Mouse (Mus musculus) heart, adult 11 months (tissue): Measurements from ENCODE around the gene Ctnna3.
A peak's percentile ranks its signal among the peaks of the same experiment; 100 is the strongest.

Experiments used
- DNase-seq: peaks from one replicate; pipeline ENCODE4 v3.0.0; 2022

Ctnna3 gene

DNA sequence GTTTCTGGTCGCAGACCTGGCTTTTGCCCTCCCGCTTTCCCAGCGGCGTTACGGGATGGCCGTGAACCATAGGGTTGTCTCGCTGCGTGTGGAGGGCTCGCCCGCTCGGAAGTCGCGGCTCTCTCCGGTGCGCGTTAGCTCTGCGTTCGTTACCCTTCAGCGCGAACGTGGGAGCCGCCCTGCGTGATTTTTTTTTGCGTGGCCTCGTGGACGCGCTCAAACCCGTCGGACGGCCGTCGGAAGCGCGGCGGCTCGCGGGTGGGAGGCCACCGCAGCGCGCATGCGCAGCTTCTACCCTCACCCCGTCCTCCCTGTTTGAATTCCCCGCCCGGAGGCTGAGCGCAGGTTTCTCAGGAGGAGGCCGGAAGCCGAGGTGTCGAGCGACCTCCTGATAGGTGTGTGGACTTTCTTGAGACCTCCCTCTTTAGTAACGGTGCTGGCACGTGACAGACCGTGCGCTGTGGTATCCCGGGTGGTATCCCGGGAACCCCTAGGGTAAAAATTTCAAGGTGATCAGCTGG is at the start of gene Ctnna3:
Gene Ctnna3, plus strand, starts transcription at position 314 of the 521 bp plus-strand sequence.
- DNase-seq: peak; percentile 99

DNA sequence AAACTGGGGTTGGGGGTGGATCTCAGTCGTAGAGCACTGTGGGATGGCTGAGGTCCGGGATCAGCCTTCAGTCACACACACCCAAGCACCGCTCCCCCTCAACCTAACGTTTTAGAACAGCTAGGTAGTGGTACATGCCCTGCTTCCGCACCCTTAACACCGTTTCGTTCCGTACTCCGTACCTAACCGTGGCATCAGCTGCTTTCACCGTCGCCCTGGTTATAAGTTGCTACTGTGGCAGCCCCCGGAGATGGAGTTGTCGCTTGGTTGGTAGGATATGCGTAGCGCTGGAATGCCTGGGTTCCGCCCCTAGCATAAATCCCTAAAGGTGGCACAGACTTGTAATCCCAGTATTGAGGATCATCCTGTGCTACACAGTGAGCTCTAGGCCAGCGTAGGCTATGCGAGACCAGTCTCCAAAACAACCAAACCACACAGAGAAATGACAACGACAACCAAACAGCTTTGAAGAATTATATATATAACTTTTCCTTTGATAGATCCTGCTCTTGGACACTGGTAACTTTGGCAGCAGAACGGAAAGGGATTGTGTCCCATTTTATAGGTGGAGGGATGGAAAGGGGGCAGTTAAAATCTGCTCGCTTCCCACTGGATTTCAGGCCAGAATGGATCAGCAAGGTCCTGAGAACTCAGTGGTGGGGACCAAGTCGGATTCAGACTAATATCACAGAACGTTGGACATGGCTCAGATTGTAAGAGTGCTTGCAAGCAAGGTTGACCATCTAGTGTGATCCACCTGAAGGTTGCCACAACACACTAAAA is 48.2 kb upstream of the Ctnna3 start, which contains the start of gene Sirt1:
Gene Sirt1, minus strand, starts transcription at position 207 of the 783 bp plus-strand sequence.
- no peak for DNase-seq

DNA sequence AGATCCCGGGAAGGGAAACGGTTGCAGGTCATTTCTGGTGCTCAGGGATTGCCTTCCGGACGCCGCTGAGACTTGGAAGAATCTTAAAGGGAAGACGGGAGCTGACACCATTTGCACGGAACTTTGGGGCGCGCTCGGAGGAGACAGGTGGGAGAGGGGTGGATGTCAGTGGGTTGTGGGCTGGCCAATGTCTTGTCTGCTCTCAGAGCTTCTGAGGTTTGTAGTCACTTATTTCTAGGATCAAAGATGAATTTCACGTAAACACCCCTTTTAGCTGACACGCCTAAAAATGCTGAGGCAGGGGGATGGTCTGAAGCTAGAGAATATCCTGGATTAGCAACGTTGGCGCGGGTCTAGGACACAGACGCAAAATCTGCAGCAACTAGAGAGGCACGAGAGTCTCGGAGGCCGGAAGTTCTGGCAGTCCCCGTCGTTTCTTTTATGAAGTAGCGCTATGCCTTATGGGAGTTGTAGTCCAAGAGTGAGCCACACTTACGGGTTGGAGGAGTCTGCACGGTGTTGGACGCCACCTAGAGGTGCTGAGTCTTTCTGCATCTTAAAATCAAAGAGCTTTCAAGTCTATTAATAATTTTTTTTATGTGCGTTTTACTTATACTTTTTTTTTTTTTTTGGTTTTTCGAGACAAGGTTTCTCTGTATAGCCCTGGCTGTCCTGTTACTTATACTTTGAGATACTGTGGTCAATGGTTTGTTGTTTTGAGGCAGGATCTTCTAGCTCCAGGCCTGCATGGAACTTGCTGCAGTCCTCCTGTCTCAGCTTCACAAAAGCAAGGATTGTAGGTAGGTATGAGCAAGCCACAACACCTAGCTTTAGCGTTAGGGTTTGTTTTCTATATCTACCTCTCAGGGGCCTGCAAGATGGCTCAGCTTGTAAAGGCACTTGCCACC is 47.3 kb upstream of the Ctnna3 start, which contains the start of gene Dnajc12:
Gene Dnajc12, plus strand, starts transcription at position 72 of the 908 bp plus-strand sequence.
- peak; percentile 98 for DNase-seq

DNA sequence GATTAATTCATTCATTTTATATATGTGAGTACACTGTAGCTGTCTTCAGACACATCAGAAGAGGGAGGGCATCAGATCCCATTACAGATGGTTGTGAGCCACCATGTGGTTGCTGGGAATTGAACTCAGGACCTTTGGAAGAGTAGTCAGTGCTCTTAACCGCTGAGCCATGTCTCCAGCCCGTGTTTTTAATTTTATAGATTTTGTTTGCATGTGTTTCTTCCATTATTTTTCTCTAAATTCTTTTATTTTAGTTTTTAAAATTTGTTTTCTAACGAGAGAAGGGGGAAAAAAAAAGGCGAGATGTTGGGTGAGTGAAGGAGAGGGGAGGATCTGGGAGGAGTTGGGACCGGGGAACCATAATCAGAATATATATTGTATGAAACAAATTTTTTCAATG is 44.0 kb upstream of the Ctnna3 start:
- peak; percentile 4 for DNase-seq

DNA sequence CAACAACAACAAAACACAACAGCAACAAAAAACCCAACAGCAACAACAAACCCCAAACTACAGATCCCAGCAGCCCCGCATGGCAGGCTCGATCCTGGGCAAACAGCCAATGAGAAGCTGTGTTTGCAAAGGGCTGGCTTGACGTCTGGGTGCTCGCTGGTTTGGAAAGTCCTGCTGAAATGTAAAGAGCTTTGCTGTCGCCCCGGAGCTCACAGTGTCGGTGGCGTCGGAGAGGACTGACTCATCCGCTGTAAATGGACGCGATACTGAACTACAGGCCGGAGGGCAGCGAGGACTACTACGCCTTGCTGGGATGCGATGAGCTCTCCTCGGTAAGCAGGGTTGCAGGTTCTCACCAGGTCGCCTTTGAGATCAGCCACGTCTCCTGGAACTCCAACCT is 43.5 kb upstream of the Ctnna3 start:
- peak; percentile 98 for DNase-seq

DNA sequence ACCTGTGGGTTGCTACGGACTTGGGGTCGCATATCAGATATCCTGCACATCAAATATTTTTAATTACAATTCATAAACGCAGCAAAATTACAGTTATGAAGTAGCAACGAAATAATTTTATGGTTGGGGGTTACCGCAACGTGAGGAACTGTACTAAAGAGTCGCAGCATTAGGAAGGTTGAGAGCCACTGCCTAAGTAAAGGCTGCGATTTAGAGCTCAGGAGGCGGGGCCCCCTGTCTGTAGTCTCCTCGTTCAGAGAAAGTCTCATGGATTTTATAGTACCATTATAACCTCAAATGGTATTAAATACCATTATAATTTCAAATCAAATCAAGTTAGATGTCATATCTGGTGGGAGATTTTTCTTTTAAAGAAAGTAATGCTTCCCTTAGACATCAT is 42.9 kb upstream of the Ctnna3 start:
- peak; percentile 13 for DNase-seq

DNA sequence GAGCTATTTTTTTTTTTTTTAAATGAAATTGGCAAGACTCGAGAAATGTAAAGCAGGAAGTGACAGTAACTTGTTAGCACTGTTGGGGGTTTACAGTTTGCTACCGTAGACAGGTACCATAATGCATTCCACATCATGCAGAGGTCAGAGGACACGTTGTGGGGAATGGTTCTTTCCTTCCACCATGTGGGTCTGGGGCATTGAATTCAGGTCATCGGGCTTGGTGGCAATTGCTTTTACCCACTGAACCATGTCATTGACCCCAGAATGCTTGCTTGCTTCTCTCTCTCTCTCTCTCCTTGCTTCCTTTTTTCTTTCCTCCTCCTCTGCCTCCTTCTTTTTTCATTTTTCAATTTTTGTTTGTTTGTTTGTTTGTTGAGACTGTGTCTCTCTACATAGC is 41.0 kb upstream of the Ctnna3 start:
- no peak for DNase-seq

DNA sequence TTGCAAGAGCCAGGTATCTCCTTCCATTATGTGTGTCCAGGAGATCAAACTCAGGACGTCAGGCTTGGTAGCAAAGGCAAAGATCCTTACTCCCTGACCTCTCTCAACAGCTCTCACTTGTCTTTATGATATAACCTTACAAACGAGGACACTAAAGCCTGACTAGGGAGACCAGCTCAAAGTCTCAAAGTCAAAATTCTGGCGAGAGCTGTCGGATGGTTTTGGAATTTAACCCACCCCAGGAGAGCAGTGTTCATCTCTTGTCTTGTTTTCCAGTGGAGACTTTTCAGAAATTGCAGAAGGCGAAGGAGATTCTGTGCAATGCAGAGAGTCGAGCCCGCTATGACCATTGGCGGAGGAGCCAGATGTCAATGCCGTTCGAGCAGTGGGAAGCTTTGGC is 32.9 kb upstream of the Ctnna3 start:
- DNase-seq: peak; percentile 55

DNA sequence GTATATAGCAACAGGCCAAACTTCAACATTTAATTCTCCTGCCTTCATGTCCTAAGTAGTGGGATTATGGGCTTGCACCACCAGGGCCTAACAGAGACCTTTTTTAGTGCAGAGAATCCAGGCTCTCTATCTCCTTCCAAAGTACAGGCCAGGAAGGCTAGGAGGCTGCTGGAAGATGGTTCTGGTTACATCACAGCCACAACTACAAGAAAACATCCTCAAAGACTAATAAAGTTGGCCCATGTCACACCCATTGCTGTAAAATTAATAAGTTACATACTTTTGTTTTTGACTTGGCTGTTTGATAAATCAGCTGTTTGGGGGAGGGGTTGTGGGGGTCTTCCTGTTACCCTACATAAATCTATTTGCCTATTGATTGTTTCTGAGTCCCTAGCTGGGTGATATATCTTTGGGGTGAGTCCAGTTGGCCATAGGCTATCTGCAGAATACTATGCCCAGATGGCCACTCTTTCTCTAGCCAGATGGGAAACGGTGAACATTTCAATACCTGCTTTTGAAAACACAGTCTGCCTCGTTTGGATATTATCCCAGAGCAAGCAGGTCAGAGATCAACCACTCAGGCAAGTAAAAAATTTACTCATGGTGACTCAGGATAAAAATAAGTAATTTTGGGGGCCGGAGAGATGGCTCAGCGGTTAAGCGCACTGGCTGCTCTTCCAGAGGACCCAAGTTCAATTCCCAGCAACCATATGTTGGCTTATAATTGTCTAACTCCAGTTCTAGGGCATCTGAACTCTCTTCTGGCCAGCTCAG is 27.0 kb upstream of the Ctnna3 start:
- DNase-seq: peak; percentile 45

DNA sequence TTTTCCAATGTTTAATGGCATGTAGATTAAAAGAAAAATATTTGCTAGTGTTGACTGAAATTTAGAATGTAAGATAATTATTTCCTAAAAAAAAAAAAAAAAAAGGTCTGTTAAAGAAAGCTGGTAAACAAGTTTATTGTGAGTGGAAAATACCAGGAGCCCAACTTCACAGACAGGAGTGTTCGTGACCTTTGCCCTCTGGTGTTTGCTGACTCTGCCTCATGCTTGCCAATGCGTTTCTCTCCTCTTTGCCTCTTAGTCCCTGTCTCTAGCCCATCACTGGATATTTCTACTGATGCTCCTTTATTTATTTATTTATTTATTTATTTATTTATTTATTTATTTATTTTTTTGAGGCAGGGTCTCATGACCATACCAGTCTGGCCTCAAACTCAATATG is 26.3 kb upstream of the Ctnna3 start:
- DNase-seq: no peak

DNA sequence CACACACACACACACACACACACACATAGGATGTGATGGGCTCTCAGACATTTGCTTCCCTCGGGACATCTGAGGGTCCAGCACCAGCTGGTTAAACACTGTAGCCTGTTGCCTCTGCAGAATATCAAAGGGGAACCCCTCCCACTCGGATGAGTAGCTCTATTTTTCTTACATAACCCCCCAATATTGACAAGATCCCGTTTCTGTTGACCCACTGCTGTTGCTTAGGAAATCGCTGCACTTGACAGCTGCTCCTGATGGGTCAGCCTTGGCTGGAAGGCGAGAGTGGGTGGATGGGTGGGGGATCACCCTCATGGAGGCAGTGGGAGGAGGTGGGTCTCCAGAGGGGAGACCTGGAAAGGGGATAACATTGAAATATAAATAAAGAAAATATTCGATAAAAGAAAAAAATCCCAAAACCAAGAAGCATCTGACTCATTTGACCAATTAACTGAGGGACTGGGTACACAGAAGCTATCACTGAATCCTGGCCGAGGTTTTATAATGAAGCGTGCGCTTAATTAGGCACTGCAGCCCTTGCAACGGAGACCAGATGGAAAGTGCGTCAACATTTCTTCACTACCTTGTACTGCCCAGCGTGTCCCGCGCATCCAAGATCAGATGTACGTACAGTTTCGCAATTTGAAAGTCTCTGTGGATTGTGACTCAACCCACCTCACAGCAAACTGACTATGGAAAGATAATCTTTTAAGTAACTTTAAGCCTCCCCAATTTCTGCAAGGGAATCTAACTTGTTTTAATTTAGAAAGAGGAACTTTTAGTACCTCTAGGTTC is 19.5 kb upstream of the Ctnna3 start:
- DNase-seq: peak; percentile 77

DNA sequence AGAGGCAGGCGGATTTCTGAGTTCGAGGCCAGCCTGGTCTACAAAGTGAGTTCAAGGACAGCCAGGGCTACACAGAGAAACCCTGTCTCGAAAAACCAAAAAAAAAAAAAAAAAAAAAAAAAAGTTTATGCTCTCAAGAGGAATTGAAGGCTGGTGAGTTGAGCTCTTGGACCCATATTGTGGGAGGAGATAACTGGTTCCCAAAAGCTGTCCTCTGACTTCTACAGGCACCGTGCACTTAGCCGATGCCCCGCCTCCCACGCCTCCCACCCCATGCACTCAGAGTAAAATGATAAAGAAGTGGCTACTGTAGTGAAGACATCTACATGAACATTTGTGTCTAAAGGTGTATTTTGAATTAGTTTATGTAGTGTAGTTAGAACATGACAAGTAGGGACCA is 18.2 kb upstream of the Ctnna3 start:
- DNase-seq: peak; percentile 37

DNA sequence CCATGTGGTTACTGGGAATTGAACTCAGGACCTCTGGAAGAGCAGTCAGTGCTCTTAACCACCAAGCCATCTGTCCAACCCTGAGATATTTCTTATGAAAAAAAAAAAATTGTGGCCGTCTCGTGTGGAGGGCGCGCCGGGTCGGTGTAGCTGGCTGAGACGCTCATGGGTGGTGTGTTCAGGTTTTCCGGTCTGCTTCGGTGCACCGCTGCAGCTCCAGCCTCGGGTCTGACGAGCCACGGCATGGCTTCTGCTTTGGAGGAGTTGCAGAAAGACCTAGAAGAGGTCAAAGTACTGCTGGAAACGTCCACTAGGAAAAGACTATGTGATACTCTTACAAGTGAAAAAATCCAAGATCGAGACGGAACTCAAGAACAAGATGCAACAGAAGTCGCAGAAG is 17.1 kb upstream of the Ctnna3 start:
- peak; percentile 49 for DNase-seq

DNA sequence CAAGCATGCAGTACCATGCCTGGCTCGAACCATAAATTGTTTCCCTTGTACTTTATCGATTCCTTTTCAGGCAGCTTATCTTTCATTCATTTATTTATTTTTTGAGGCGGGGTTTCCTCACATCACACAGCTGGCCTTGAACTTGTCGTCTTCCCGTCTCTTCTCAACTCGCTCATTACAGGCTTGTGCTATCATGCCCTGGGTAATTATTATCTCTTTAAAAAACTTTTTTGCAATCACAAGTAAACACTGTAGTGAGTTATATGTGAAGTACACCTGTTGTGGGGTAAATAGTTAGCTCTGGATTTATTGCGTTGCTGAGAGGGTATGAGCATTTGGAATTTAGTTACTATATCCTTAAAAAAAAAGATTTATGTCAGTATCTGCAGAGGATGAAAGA is 14.6 kb upstream of the Ctnna3 start:
- no peak for DNase-seq

DNA sequence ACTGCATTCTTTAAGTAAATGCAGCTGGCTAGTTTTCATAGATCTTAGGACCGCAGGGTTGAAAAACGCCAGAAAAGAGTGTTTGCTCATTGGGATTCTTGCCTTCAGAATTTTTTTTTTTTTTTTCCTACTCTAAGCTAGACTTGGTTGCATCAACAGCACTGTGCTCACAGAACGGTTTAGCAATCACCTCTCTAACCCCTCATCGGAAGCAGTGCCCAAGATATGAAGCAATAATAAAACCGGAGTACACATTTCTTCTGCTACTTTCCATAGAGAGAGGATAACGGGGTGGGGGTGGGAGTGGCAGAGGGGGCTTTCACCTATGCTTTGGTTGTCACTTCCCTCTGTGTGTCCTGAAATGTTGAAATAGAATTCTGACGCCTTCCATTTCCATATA is 14.0 kb upstream of the Ctnna3 start:
- DNase-seq: no peak

DNA sequence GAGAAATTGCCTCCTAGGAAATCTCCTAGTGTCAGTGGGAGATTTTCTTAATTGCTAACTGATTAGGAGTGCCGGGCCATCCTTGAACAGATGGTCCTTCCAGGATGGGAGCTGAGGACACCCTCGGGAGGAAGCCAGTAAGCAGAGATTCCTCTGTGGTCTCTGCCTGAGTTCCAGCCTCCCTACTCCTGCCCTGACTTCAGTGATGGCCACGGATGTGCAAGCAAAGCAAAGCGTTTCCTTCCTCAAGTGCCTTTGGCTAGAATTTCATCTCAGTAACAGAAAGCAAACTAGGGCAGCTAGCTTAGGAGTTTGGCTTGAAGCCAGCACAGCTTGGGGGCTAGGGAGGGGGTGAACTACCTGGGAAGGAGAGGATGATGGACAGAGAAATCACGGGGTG is 12.8 kb upstream of the Ctnna3 start:
- peak; percentile 70 for DNase-seq

DNA sequence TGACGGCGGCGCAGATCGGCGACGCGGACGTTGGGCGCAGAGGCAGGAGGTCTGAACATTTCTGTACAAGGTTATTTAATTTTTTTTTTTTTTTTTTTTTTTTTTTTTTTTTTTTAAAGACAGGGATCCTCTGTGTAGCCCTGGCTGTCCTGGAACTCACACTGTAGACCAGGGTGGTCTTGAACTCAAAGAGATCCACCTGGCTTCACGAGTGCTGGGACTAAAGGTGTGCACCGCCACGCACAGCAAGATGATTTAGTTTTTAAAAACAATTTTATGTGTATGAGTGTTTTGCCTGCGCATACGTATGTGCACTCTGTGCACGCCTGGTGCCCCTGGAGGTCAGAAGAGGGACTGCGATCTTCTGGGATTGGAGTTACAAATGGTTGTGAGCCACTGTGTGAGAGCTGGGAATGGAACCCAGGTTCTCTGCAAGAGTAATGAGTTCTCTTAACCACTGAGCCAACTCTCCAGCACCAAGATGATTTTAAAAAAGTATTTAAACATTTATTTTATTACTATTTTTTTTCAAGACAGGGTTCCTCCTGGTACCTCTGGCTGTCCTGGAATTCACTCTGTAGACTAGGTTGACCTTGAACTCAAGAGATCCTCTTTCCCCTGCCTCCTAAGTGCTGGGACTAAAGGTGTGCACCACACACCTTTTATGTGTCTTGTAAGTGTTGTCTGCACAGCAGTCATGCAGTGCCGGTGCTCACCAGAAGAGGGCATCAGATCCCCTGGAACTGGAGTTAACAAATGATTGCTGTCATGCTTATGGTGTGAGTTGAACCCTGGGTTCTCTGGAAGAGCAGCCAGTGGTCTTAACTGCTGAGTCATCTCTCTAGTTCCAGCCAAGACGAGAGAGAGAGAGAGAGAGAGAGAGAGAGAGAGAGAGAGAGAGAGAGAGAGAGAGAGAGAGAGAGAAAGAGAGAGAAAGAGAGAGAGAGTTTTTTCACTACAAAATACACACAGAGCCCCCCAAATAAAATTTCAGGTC is 7.9 kb upstream of the Ctnna3 start, which contains the start of gene Gm7075:
Gene Gm7075, minus strand, starts transcription at position 51 of the 997 bp plus-strand sequence.
- peak; percentile 90 for DNase-seq

DNA sequence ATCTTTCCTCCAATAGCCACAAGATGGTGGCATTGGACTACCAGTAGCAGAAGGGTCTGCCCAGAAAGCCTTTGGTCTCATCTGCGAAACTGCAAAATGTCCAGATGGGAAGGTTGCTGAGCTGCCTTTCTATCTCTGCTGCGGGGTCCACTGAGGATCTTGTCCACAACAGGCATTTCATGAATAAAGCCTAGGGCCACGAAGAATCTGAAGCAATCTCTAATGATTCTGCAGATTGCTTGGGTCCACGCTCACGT is 7.2 kb upstream of the Ctnna3 start:
- peak; percentile 48 for DNase-seq

DNA sequence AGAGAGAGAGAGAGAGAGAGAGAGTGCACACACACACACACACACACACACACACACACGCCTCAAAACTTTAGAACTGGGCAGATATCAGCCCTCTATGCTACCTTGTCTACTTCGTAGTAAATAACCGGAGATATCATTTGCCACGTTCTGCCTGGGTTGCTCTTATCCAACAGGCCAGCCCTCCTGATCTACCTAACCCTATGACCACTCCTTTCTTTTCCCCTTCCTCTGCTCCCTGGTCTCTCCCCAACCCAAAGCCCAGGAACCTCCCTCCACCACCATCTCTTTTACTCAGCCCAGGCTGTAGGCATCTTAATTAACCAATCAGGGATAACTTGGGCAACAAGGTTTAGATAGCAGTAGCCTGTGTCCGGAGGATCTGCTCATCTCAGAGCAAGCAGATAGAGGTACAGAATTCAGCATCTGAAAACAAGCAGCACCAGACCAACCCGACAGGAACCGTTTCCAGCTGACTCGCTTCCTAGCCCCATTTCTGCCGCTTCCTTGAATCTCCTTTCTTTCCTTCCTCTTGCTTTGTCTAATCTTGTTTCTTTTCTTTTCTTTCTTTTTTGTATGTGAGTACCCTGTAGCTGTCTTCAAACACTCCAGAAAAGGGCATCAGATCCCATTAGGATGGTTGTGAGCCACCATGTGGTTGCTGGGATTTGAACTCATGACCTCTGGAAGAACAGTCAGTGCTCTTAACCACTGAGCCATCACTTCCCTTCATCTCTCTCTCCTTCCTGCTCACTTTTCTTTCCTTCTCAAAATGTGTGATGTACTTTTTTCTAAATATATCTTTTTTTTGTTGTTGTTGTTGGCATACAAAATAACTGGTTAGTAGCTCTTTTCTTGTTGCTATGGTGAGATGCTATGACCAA is 6.1 kb upstream of the Ctnna3 start:
- DNase-seq: no peak

DNA sequence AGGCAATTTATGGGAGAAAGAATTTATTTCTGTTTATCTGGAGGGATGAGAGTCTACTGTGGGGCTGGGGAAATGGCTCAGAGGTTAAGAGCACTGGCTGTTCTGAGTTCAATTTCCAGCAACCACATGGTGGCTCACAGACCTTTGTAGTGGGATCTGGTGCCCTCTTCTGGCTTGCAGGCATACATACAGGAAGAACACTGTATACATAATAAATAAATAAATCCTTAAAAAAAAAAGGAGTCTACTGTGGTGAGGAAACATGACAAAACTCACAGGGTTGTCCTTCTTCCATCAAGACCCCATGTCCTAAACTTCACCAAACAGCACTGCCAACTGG is 5.5 kb upstream of the Ctnna3 start:
- peak; percentile 87 for DNase-seq
